Mouse (Mus musculus) liver, embryonic 14.5 days (tissue): ENCODE measurements at regions not wholly inside any gene's neighbourhood (a gene's known extent, or its start where the extent isn't known, plus 50 kb on each side); places are given as distances from the start of the nearest gene placed in this dataset.

ENCODE experiments used
- ATAC-seq: fragments of 200-750 bp; cut with Nextera tagmentation; 2 replicates; pipeline ENCODE4 v1.8.0; 2017; ENCODE audit warnings: moderate number of reproducible peaks, mild to moderate bottlenecking, moderate library complexity; ENCODE audit not compliant: insufficient read depth
- DNase-seq, 3 experiments: peaks; one replicate each; pipeline ENCODE4 v3.0.0-alpha.2; 2012 to 2013; ENCODE audit warnings: low read depth in 3 of 3, low spot score in 3 of 3
- H3K27ac ChIP-seq: fragments of 300-500 bp; sonication (generic); 2 replicates; pipeline ENCODE4 v1.5.1; 2014; ENCODE audit warnings: moderate library complexity, mild to moderate bottlenecking, control low read depth, inconsistent platforms
- H3K27me3 ChIP-seq: fragments of 300-500 bp; sonication (generic); 2 replicates; pipeline ENCODE4 v1.6.1; 2014; ENCODE audit warnings: mild to moderate bottlenecking, low read length, moderate library complexity; ENCODE audit not compliant: control insufficient read depth, insufficient read depth
- H3K36me3 ChIP-seq: fragments of 300-500 bp; sonication (generic); replicated peaks from 2 replicates; pipeline ENCODE4 v1.6.1; 2014; ENCODE audit warnings: low read depth; ENCODE audit not compliant: control insufficient read depth, insufficient read depth
- H3K4me1 ChIP-seq, 2 experiments: fragments of 200-500 bp in 1 of 2; fragments of 300-500 bp in 1 of 2; sonication (generic) in 1 of 2; replicated peaks; 2 replicates each; pipeline ENCODE4 v1.6.1; 2012 to 2014; ENCODE audit warnings: antibody characterized with exemption in 1 of 2, inconsistent platforms in 1 of 2, low read length in 1 of 2; ENCODE audit not compliant: control insufficient read depth in 2 of 2, insufficient read depth in 2 of 2
- H3K4me2 ChIP-seq: fragments of 300-500 bp; sonication (generic); 2 replicates; pipeline ENCODE4 v1.6.1; 2014; ENCODE audit warnings: low read depth, mild to moderate bottlenecking, control low read depth, moderate library complexity
- H3K4me3 ChIP-seq, 2 experiments: fragments of 200-500 bp in 1 of 2; fragments of 300-500 bp in 1 of 2; sonication (generic) in 1 of 2; 2 replicates each; pipeline ENCODE4 v1.5.1; 2012 to 2014; ENCODE audit warnings: low read depth in 2 of 2, low read length in 2 of 2, mild to moderate bottlenecking in 2 of 2, control low read depth in 1 of 2, inconsistent platforms in 1 of 2, moderate library complexity in 1 of 2; ENCODE audit not compliant: insufficient read depth in 1 of 2
- H3K9ac ChIP-seq: fragments of 300-500 bp; sonication (generic); replicated peaks from 2 replicates; pipeline ENCODE4 v1.6.1; 2014; ENCODE audit warnings: mild to moderate bottlenecking, control low read depth, moderate library complexity
- H3K9me3 ChIP-seq: fragments of 300-500 bp; sonication (generic); 2 replicates; pipeline ENCODE4 v1.6.1; 2016; ENCODE audit warnings: low read length, mixed read lengths; ENCODE audit not compliant: control insufficient read depth
- CTCF ChIP-seq: IDR thresholded peaks from 2 replicates; pipeline ENCODE4 v1.5.1; 2016; ENCODE audit warnings: antibody characterized with exemption, low read depth, control low read depth
- EP300 ChIP-seq: IDR thresholded peaks from 2 replicates; pipeline ENCODE4 v1.6.1; 2016; ENCODE audit warnings: antibody characterized with exemption, low read depth
- WGBS: fragments of 180-500 bp; shearing (Covaris S2); extraction: QIAGEN DNeasy Blood & Tissue Kit; methylation state at CpG from one replicate; pipeline ENCODE4 v1.1.7; 2014; ENCODE audit not compliant: insufficient replicate concordance; 5-methylcytosine and 5-hydroxymethylcytosine counted together

DNA sequence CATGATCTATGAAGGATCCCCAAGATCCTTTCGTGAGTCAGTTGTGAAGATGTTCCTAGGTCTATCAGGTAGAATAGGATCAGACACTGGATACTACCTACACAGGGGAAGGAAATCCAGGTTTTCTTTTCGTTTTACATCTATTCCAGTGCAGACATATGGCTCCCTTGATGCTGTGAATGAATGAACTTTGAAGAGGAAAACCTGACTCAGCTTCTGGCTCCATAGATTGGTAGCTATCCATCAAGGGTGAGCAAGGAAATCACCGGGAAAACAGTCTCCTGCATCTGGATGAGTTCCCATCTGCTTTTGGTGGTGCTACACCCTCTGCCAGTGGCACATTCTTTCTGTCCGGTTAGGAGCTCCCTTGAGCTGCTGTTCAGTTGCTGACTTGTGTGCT, 687.8 kb downstream of the Hs3st4 start:
- Histone ChIP-seq H3K4me1 (no peaks in the 10 kb centered on the region), H3K4me3 (no peak overlapping the region), H3K9me3 (no peaks in the 10 kb centered on the region), H3K4me2 (no peak overlapping the region), H3K27ac (no peak overlapping the region), H3K27me3 (no peaks in the 10 kb centered on the region), H3K36me3 (no peaks in the 10 kb centered on the region), H3K9ac (no peak overlapping the region)
- TF ChIP-seq EP300 (no peak), CTCF (no peak)
- ATAC-seq (no peak), DNase-seq (no peak)
- 49% methylated on average over 4 of the region's 4 CpGs for WGBS

DNA sequence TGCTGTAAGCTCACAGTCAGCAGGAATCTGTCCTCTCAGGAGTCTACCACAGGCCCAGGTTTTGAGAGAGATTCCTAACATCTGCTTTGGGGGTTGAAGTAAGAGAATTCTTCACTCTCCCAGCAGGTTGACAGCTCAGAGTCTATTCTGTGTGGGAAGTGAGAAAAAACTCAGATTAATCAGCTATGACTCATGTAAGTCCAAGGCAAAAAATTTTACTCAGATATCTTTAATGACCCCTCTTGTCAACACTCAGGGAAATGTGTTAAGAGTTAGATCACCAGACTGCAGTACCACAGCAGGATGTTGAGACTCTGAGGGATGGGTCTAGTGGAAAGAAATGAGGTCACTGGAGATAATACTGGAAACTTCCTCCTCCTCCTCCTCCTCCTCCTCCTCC, 688.4 kb downstream of the Hs3st4 start:
- no peak overlapping the region for H3K9ac ChIP-seq
- no peaks in the 10 kb centered on the region for H3K9me3 ChIP-seq

DNA sequence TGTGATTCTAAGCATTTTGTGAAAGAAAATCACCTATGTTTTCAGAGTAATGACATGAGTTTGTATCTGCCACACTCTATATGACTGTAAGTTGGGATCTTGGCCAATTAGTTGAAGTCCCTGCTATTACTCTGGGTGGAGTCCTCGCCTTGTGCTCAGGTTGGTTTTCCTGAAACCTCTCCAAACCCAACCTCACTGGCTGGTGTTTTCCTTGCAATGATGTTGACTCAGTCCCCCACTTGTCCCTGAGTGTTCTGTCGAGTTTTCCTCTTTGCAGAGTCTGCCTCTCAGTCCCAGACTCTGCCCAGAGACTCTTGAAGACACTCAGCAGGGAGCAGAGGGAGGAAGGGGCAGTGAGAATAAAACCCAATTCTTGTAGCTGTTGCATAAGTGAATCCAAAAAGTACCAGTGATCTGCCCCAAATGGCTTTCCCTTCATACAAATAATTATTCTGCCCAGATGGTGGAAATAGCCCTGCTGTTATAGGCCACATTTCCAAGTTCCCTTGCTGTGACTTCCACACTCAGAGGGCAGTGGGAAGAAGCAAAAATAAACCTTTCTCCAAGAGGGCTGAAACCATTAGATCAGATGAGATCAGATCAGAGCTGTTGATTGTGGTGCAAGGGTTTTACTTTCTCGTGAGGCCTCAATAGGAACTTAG, 694.3 kb downstream of the Hs3st4 start:
- DNase-seq (no peak), ATAC-seq (no peak)
- no peaks in the 10 kb centered on the region for H3K9me3 ChIP-seq
- no peak overlapping the region for H3K4me3 ChIP-seq
- WGBS: 19% methylated on average over 3 of the region's 3 CpGs
- no peak for TF ChIP-seq EP300
- no peak for TF ChIP-seq CTCF
- no peak overlapping the region for H3K9ac ChIP-seq
- H3K4me1 ChIP-seq: no peaks in the 10 kb centered on the region
- H3K27ac ChIP-seq: no peak overlapping the region
- no peaks in the 10 kb centered on the region for H3K27me3 ChIP-seq
- no peaks in the 10 kb centered on the region for H3K36me3 ChIP-seq
- H3K4me2 ChIP-seq: no peak overlapping the region

More for the DNA sequence above, 688.4 kb downstream of the Hs3st4 start:
- Histone ChIP-seq H3K36me3 (no peaks in the 10 kb centered on the region), H3K27me3 (no peaks in the 10 kb centered on the region), H3K27ac (no peak overlapping the region), H3K4me3 (no peak overlapping the region), H3K4me2 (no peak overlapping the region), H3K4me1 (no peaks in the 10 kb centered on the region)
- TF ChIP-seq EP300 (no peak), CTCF (no peak)
- no peak for ATAC-seq
- DNase-seq: no peak

DNA sequence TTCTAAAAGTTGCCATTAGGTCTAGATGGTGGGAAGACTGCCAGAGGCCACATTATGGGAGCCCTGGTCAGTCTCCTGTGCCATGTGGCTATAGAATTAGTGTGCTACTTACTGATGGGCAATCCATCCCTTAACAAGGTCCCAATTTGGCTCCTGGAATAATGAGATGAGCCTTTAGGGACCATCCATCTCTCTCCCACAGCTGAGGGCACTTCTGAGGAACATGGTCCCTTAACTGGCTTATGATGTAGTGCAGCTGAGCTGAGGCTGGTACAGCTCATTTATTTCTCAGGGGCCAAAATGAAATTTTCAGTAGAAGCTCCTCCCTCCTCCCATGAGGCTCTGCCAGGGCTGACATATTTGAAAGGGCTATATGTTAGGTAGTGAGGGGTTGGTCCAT, 697.9 kb downstream of the Hs3st4 start:
- Histone ChIP-seq H3K36me3 (no peaks in the 10 kb centered on the region), H3K4me1 (no peaks in the 10 kb centered on the region), H3K9me3 (no peaks in the 10 kb centered on the region), H3K27me3 (no peaks in the 10 kb centered on the region), H3K9ac (no peak overlapping the region), H3K27ac (no peak overlapping the region), H3K4me3 (no peak overlapping the region), H3K4me2 (no peak overlapping the region)
- DNase-seq: no peak
- no peak for ATAC-seq
- no peak for TF ChIP-seq CTCF
- no peak for TF ChIP-seq EP300

DNA sequence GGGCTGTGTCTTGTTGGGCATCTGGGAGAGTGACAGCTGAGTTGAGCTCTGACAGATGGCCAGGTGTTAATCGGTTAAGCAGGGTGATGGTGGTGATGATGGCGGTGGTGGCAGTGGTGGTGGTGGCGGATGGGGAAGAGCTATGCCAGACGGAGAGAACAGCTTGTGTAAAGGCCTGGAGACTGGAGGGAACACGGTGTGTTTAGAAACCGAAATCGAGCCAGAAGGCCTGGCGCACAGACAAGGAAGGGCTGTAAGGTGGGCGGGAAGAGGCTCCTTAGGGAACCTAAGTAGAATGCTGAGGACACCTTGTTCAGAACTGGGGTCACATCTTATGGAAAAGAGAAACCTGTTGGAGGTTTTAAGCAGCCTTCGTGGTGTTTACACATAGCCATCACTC, 698.5 kb downstream of the Hs3st4 start:
- no peak for ATAC-seq
- no peak for DNase-seq

More for the DNA sequence above, 698.5 kb downstream of the Hs3st4 start:
- Histone ChIP-seq H3K9ac (no peak overlapping the region), H3K4me2 (no peak overlapping the region), H3K9me3 (no peaks in the 10 kb centered on the region), H3K4me1 (no peaks in the 10 kb centered on the region), H3K36me3 (no peaks in the 10 kb centered on the region), H3K27ac (no peak overlapping the region), H3K4me3 (no peak overlapping the region), H3K27me3 (no peaks in the 10 kb centered on the region)
- TF ChIP-seq EP300 (no peak), CTCF (no peak)
- 53% methylated on average over 10 of the region's 10 CpGs for WGBS
